Mouse (Mus musculus): ENCODE measurements at regions not wholly inside any gene's neighbourhood (a gene's known extent, or its start where the extent isn't known, plus 50 kb on each side); places are given as distances from the start of the nearest gene placed in this dataset.

DNA sequence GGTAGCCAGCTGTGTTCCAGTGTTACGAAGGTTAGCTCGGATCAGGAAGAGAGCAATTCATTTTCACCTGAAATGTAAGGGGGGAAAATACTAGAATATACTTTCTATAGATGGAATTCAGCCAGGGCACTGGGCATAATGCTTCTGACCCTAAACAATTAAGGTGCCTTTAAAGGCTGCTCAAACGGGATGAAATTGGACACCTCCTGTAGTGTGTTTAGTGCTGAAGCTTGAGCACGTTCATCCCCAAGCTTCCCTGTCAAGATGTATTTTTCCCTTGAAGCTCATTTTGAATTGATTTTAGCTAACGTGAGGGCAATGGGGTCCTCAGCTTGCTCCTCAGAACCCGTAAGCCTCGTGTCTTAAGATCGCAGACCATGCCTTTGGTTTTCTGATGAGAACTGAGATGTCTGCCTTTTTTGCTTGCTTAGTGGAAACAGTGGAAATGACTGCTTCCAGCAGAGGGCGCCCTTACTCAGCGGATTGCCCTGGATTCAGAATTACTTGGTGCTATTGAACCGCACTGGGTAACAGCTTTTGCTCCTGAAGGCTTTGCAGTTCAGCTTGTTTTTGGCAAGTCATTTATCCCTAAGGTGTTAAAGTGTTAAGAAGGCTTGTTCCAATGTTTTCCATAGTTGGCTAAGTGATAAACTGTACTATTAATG lies 74.6 kb upstream of the Fermt1 start:
- DNase-seq (ENCODE audit: low spot score in 2 of 2): peak; percentile 52 to 86

DNA sequence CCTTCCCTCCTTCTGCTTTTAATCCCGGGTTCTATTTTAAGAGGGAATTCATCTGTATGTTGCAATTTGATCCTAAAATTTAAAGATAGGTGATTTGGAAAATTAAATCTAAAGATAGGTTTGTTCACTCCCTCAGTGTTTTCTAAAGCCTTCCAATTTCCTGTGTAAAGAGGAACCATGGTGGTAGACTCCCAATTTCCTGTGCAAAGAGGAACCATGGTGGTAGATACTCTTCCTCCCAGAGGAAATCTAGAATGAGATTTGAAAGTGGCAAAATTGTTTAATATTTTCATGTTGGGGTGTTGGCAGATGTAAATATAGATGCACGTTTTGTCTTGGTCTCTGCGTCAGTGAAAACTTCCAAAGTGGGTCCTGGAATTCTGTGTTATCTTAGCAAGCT lies 75.5 kb upstream of the Fermt1 start:
- DNase-seq (ENCODE audit: low spot score in 2 of 2): no peak

DNA sequence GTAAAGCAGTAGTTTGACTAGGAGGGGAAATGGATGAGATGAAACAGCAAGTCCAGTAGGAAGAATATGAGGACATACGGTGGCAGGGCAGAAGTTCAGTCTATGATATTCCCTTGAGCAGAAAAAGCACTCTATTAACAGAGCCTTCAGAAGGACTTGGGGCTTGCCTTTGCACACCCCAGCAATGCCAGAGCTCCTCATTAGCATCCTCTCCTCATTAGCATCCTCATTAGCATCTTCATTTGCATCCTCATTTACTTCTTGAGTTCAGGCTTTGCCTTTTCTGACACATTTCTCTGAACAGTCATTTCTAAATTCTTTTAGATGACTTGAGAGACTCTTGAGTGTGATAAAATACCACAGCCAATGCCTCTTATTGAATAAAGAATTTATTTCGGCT lies 81.3 kb upstream of the Fermt1 start:
- DNase-seq (ENCODE audit: low spot score in 2 of 2): no peak

DNA sequence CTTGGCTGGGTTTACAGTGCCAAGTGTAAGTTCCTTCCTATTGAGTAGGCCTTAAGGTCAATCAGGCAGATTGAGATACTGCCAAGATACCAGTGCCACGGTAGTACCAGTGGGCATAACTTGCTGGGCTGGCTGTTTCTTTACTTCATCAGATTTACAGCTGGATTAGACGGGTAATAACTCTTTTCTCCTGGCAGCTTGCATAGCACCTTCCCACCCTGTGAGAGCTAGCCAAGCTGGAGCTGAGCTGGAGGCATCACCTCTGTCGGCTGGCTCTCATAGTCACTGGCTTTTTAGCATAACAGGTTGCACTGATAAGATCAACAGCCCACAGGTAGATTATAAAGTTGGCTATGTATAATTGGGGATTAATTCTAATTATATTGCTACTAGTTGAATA lies 89.7 kb upstream of the Fermt1 start:
- no peak for DNase-seq (ENCODE audit: low spot score in 2 of 2)

DNA sequence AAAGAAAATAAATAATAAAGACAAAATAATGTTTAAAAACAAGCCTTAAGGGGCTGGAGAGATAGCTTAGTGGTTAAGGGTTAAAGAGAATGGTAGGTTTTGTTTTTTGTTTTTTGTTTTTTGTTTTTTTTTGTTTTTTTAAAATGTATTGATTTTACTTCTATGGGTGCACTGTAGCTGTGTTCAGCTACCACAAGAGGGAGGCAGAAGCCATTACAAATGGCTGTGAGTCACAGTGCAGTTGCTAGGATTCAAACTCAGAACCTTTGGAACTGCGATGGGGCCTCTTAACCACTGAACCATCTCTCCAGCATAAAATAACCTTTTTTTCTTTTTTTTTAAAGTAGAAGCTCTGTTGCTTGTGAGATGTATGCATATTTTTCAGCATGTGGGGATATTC lies 95.0 kb upstream of the Fermt1 start:
- DNase-seq (ENCODE audit: low spot score in 2 of 2): no peak

DNA sequence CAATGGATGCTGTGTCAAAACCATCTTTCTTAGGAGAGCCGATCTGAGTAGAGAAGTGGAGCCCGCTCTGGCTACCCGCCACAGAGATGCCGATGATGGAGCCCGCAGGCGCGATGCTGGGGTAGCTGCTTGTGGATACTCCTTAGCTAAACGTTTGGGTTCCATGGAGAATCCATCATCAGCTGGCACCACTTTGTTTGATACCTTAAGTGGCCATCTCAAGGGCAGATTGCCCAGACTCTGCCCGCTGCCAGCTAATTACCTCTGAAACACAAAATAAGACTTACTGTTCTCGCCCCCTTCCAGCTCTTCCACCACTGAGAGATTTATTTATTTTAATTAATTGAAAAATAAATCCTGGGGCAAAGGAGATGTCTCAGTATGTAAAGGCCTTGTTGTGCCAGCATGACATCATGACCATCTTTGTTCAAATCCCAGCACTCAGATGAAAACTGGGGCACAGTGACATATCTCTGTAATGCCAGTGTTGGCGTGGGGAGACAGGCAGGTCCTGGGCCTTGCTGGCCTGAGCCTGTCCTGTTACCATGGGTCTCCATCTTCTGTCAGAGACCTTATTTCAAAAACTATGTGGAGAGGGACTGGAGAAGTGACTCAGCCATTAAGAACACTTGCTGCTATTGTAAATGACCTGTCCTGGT lies 132.1 kb upstream of the Fermt1 start:
- no peak for DNase-seq (ENCODE audit: low spot score in 2 of 2)

DNA sequence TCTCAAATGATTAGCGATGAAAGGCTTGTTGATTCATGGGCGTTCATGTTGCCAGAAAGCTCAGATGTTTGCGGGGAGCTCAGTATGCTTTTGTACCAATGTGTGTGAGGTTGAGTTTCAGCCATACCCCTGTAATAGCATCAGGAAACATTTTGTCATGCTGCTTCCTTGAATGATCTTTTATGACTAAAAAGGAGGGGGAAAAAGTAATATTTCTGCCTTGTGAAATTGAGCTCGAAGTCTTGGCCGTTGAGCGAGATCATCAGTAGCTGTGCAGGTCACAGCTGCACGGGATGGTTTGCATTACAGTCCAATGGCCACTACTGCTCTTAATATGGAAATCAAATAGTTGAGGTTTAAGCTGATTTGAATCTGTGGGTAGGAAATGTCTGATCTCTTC lies 145.3 kb upstream of the Fermt1 start:
- DNase-seq (ENCODE audit: low spot score in 2 of 2): no peak

DNA sequence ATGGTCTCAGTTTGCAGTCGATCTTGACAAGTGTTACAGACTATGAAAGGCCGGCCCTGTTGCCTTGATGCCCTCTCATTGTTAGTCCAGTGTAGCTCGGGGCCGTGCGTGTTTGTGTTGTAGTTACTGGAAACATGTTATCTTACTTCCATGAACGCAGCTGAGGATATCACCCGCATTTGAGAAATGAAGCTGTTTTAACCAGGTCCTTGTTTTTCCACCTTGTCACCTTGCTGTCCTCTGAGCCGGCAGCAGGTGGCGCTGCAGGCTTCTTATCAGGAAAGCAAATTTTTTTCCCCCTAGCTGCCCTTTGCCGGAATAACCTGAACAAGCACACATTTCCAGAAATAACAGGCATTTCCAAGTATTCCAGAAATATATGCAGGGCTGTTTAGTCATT lies 167.9 kb upstream of the Fermt1 start:
- DNase-seq (ENCODE audit: low spot score in 2 of 2): peak; percentile 8 to 78

DNA sequence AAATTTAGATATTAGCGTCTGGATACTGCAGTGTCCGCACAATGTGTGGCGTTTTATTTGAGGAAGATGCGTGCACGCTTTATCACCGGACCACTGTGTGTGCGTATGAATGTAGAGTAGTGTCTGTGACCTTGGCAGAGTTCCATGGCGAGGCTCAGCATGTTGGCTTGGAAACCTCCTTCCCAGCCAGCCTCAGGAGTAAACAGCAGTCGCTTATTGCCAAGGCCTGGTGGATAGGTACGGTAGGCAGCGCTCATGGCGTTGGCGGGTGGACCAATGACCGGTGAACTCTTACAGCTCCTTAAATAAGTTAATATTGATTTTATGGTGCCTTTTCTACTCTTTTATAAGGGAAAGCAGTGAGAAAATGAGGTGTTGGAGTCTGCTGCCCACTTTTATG lies 172.9 kb upstream of the Fermt1 start:
- DNase-seq (ENCODE audit: low spot score in 2 of 2): no peak

DNA sequence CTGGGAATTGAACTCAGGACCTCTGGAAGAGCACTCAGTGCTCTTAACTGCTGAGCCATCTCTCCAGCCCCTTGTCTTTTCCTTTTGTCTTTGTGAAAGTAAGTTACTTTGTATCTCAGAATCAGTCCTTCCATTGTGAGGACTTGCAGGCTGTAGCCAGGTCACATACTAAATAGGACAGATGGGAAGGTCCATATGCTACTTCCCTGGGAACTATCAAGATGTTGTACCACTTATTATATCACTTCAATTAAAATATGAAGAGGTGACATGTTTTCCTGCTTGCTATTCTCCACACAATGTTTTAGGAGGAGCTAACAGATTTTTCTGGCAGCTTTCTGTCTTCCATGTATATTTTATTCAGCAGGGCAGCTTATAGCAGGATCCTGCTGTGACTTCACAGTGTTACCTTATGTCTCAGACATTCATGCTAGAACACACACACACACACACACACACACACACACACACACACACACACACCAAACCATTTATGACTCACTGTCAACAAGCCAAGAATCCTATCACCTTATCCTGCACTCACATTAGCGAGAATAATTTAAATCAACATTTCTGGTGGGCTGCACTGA lies 179.6 kb upstream of the Fermt1 start:
- DNase-seq (ENCODE audit: low spot score in 2 of 2): no peak

DNA sequence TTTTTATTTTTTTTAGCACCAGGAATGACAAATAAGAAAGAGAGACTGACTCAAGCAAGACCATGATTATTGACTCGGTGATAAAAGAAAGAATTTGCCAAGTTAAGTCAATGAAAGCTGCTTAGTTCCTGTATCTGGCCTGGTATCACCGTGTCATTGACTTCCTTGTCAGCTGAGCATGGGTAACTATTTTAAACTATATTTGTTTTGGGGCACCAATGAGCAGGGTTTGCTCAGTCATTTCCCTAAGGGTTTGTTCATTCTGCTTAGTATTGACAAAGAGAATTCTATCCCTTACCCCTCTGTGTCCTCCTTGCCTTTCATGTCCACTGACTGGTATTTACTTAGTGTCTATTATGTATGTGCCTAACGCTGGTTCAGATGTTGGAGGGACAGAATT lies 189.2 kb upstream of the Fermt1 start:
- DNase-seq (ENCODE audit: low spot score in 2 of 2): no peak

DNA sequence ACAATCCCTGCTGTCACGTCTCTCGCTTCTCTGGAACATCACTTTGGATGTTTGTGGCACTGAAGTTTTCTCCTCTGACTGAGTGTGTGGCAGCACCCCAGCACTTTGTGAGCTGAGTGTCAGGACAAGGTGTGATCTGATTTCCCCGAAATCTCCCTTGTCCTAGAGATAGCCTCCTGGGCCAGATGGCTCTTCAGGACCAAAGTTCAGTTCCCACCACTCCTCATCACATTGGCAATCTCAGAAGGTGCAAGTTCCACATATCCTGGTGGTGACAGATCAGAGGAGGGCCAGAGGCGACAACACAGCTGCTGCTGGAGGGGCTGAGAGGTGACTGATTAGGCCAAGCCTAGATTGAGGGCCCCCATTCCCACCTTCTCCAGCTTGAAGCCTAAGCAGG lies 193.2 kb upstream of the Fermt1 start:
- DNase-seq (ENCODE audit: low spot score in 2 of 2): no peak

DNA sequence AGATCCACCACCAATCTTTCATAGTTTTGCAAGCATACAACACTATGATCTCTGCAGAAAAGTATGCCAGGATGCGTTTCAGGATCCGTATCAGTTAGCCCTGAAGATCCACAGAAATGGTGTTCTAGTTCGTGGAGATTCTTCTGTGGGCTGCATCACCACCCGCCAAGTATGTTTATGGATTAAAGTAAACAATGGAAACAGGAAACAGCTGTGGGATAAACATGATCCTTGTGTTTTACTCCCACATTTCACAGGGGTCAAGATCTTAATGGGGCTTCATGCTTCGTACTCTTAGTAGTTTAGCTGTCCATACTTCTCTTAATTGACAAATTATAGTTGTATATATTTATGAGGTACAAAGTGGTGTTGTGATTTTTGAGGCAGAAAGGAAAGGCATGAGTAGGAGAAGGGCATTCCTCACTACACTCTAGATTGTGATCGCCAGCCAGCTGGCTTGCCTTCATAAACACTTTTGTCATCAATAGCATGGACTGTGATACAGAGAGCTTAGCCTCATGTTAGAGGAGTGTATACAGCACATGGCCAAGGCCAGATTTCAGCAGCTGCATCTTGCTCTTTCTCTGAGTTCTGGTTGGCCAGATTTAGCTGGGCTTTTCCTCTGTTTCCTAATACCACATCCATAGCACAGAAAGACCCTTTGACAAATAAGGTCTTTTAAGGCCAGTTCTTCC lies 195.8 kb upstream of the Fermt1 start:
- DNase-seq (ENCODE audit: low spot score in 2 of 2): no peak

DNA sequence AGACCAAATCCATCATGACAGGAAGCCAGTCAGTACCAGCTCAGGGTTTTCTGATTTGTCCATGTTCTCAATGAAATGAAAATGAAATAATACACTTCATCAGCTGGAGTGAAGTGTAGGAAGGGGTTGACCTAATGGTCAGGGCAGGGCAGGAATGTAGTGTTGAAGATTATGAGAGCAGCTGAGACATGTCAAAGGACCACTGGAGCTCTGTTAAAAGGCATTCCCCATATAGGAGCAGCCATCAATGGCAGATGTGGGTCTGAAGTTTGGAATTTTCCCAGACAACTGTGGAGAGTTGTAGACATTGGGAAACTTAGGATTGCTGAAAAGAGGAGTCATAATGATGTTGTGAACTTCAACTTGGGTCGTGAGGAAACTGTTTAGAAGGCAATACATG lies 206.8 kb upstream of the Fermt1 start:
- no peak for DNase-seq (ENCODE audit: low spot score in 2 of 2)

DNA sequence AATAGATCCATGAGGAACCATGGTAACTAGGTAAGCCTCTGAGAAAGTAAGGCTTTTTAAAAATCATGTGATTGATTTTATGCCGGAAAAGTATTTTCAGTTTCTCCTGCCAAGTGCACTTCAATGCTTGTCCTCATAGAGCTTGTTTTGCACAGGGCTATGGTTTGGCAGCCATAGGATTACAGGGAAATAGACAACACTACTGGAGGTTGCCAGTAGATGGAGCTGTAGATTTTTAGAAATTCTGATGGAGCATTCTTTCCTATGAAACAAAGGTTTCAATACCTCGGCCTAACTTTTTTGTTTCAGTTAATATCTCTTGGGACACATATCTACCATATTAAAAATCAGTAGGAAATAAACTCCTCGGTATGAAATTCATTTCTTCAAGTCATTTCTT lies 210.8 kb upstream of the Fermt1 start:
- DNase-seq (ENCODE audit: low spot score in 2 of 2): peak in 1 of 2 experiments; percentile 17

DNA sequence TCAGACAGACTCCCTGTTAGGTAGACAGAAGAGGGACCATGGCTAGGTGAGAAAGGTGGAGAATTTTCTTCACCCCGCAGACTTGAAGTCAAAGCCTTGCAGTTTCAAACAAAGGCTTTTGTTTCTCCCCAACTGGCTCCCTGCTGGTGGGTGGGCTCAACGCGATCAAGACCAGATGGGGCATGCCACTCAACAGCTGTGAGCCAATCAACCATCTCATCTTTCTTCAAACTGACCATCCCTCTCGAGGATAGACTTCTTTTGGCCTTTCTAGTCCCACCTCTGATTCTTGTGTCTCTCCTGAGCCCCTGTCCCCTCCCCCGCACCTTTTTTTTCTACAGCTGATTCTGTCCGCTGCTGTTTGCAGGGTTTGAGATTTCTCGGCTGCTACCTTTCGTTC lies 212.5 kb upstream of the Fermt1 start:
- DNase-seq (ENCODE audit: low spot score in 2 of 2): no peak

DNA sequence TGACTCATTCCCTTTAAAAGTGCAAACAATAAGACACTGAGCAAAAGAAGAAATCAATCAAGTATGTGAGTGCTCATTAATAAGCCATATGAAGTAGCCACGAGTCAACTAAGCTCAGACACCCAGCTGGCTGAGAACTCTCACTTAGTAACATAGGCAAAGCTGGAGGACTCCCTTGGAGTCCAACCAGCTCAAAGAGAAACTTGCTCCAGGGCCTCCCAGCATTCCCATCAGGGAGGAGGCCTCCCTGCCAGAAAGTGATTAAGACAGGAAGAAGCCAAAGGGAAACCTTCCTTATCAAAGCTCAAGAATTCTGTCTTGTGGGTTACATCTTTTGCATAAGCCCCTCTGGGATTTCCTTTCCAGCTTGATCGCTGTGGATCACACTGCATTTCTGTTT lies 213.7 kb upstream of the Fermt1 start:
- no peak for DNase-seq (ENCODE audit: low spot score in 2 of 2)

DNA sequence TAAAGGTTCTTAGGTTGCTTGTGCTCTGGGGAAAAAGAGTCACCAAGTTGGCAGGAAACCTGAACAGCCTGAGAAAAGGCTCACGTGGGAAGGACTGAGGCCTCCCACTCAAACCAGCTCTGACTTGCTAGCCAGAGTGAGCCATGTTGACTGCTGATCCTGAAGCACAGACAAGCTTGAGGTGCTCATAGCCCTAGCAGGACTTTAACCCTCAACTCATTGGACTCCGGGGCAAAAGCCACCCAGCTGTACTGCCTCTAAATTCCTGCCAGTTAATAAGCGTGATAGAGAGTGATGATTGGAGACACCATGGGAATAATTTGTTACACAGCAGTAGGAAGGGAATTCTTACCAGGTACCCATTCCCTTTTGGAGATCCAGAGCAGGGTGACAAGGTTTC lies 230.7 kb upstream of the Fermt1 start:
- no peak for DNase-seq (ENCODE audit: low spot score in 2 of 2)

DNA sequence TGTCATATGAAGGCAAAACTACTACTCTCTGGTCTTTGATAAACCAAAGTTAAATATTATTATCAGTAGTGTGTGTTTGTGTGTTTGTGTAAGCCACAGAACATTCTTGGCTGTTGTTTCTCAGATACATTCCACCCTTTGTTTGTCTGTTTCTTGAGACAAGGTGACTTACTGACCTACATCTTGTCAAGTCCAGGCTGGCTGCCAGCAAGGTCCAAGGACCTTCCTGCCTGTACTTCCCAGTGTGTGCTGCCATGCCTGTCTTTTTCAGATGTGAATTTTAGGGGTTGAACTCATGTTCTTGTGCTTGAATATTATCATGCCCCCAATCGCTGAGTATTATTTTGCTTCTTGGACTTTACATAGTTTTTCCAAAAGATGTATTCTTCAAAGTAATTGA lies 235.5 kb upstream of the Fermt1 start:
- no peak for DNase-seq (ENCODE audit: low spot score in 2 of 2)

DNA sequence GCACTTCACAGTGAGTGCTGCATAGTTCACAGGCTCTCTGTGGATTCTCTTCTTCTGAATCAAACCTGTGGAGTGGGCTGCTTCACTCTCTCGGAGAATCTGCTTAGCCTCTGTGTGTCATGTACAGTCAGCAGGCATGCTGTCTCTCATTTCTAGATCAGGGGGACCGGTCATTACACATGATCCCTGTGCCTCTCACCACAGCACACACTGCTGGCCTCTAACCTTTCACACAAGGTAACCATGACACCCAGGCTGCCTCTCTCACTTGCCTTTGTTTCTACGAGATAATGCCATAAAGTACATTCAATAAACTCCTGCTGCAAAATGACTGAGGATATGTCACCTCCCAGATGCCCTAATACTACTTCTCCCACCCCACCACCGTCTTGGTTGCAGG lies 237.2 kb upstream of the Fermt1 start:
- no peak for DNase-seq (ENCODE audit: low spot score in 2 of 2)

DNA sequence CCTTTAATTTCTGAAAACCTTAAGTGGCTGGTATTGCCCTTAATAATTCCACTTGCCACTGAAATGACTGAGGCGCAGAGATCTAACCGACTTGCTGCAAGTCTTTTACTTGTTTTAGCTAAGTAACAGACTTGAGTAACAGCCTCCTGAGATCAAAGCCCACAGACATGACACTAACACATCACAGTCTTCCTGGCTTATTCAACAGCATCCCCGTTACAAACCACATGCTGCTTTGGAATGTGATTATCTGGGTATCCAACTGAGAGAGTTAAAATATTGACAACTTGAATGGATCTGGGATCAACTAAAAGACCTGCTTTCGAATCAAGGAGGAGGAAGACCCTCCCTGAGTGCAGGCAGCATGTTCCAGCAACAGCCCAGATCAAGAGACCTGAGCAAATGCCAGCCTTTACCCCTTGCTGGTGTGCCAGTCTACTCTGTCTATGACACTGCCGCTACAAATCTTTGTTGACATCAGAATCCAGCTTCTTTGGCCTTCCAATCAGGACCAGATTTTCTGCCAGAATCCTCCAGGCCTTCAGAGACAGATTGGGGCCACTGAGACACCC lies 258.7 kb upstream of the Fermt1 start:
- no peak for DNase-seq (ENCODE audit: low spot score in 2 of 2)

DNA sequence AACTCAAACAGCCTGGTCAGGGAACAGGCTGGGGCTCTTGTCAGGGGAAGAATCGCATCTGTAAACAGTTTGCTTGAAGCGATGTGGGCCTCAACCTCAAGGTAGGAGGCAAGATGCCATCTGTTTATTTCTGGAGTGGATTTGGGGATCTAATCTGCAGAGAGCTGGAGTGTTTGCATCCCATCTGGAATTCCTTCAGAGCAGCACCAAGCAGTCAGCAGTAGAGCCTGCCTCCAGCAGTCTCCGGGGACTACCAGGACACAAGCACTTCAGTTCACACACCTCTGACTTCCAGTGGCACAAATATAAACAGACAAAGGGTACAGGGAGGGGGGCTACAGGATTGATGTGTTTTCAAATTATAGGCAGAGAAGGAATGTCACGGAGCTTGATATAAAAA lies 262.8 kb upstream of the Fermt1 start:
- no peak for DNase-seq (ENCODE audit: low spot score in 2 of 2)
